Mouse (Mus musculus): ENCODE measurements around the gene AI481877. TPM values are rescaled to one million over a fixed set of nuclear protein-coding genes. Genes with fewer than 3 reads are reported as not detected.

Gene AI481877
- total and polyA plus RNA-seq, 3 experiments = not detected

- Histone ChIP-seq H3K27me3 (replicated peaks) (no peaks in the 10 kb centered on the region), H3K9me3 (replicated peaks; ENCODE audit: low read length) (no peaks in the 10 kb centered on the region), H3K4me1 (ENCODE audit: control insufficient read depth in 1 of 2, insufficient read depth in 2 of 2) (peaks cover 1 to 24% of the 10 kb centered on the region in 2 experiments; a peak in 3 of 4 replicates), H3K27ac (ENCODE audit: insufficient read depth, low read depth) (no peak overlapping the region), H3K79me2 (replicated peaks; ENCODE audit: control insufficient read depth, extremely low read depth, insufficient read depth, poor library complexity, severe bottlenecking) (peaks cover 6% of the 10 kb centered on the region), H3K4me2 (ENCODE audit: insufficient read depth, low read depth, poor library complexity, severe bottlenecking) (0 out of 2 replicates have a peak overlapping the region, but pooled peaks have one; percentile 6), H3K36me3 (replicated peaks in 1 of 2; ENCODE audit: control insufficient read depth in 1 of 2, insufficient read depth in 1 of 2, low read length in 1 of 2) (no peaks in the 10 kb centered on the region), H3K4me3 (replicated peaks in 1 of 3; ENCODE audit: low read depth in 2 of 3, low read length in 2 of 3, poor library complexity in 1 of 3) (no peak overlapping the region), H3K9ac (ENCODE audit: insufficient read depth, low read depth) (no peak overlapping the region)
- peak; percentile 73 for DNase-seq (ENCODE audit: extremely low read depth)
- in situ Hi-C loops (cut with MboI; ENCODE audit: low pct_ligation_motif_present, low pct_unique_long_range_greater_than_20kb, low sequenced_read_pairs) = loop anchor here (10.0 kb wide), 1 partner anchor 45 kb away; no protein-coding TSS in a partner anchor
- dilution Hi-C loops (cut with MboI; ENCODE audit: extremely low pct_ligation_motif_present, extremely low pct_unique_long_range_greater_than_20kb, low sequenced_read_pairs) = no loop called here
- TF ChIP-seq CHD1 (IDR thresholded peaks at IDR 0.05; ENCODE audit: low read depth, low read length) = no peak
- no peak for TF ChIP-seq MXI1 (IDR thresholded peaks at IDR 0.05; ENCODE audit: low read depth, low read length)
- TF ChIP-seq PAX5 (IDR thresholded peaks at IDR 0.05; ENCODE audit: low read length) = no peak
- no peak for TF ChIP-seq CHD2 (IDR thresholded peaks at IDR 0.05; ENCODE audit: low read length)
- TF ChIP-seq EP300 (IDR thresholded peaks at IDR 0.05; ENCODE audit: low read length) = no peak
- no peak for TF ChIP-seq HCFC1 (IDR thresholded peaks at IDR 0.05; ENCODE audit: low read depth, low read length)
- no peak for TF ChIP-seq ZNF384 (IDR thresholded peaks at IDR 0.05; ENCODE audit: low read depth, low read length)
- no peak for TF ChIP-seq RCOR1 (conservative IDR thresholded peaks at IDR 0.05; ENCODE audit: low read depth, low read length)
- TF ChIP-seq MAX (IDR thresholded peaks at IDR 0.05; ENCODE audit: low read length) = peak; percentile 28; the same call in 1 of the 2 replicates
- TF ChIP-seq ELF1 (IDR thresholded peaks at IDR 0.05; ENCODE audit: low read depth, low read length) = no peak
- no peak for TF ChIP-seq SIN3A (IDR thresholded peaks at IDR 0.05; ENCODE audit: low read length)
- no peak for TF ChIP-seq USF2 (conservative IDR thresholded peaks at IDR 0.05; ENCODE audit: low read depth, low read length)
- TF ChIP-seq SMC3 (IDR thresholded peaks at IDR 0.05; ENCODE audit: low read depth, low read length) = peak; percentile 82
- no peak for TF ChIP-seq ZKSCAN1 (IDR thresholded peaks at IDR 0.05; ENCODE audit: borderline replicate concordance, low read depth, low read length)
- TF ChIP-seq POLR2AphosphoS2 (IDR thresholded peaks at IDR 0.05; ENCODE audit: low read depth, low read length) = no peak
- TF ChIP-seq IRF4 (IDR thresholded peaks at IDR 0.05; ENCODE audit: low read depth, low read length) = no peak
- no peak for TF ChIP-seq ZMIZ1 (IDR thresholded peaks at IDR 0.05; ENCODE audit: low read depth, low read length)
- no peak for TF ChIP-seq TCF12 (IDR thresholded peaks at IDR 0.05; ENCODE audit: low read depth, low read length)
- no peak for TF ChIP-seq BHLHE40 (IDR thresholded peaks at IDR 0.05; ENCODE audit: low read depth, low read length)
- TF ChIP-seq RAD21 (IDR thresholded peaks at IDR 0.05; ENCODE audit: low read depth, low read length) = peak; percentile 70
- no peak for TF ChIP-seq E2F4 (IDR thresholded peaks at IDR 0.05; ENCODE audit: insufficient replicate concordance, low read depth, low read length)
- TF ChIP-seq MEF2A (IDR thresholded peaks at IDR 0.05; ENCODE audit: borderline replicate concordance, low read depth, low read length) = no peak
- no peak for TF ChIP-seq POLR2A (IDR thresholded peaks at IDR 0.05; ENCODE audit: low read depth, low read length)
- no peak for TF ChIP-seq TBP (conservative IDR thresholded peaks at IDR 0.05; ENCODE audit: low read depth, low read length)
- TF ChIP-seq ETS1 (conservative IDR thresholded peaks at IDR 0.05; ENCODE audit: low read depth, low read length) = no peak
- 0 out of 2 replicates have a peak, but pooled peaks have one; percentile 28 for TF ChIP-seq NELFE (IDR thresholded peaks at IDR 0.05; ENCODE audit: low read depth, low read length)
- no peak for TF ChIP-seq JUN (IDR thresholded peaks at IDR 0.05; ENCODE audit: insufficient read depth, low read depth, low read length)
- no peak for TF ChIP-seq KAT2A (IDR thresholded peaks at IDR 0.05; ENCODE audit: insufficient replicate concordance, low read length)
- no peak for TF ChIP-seq GABPA (IDR thresholded peaks at IDR 0.05; ENCODE audit: insufficient replicate concordance, low read depth, low read length)
- TF ChIP-seq MAZ (IDR thresholded peaks at IDR 0.05; ENCODE audit: low read depth, low read length) = no peak
- TF ChIP-seq CTCF (conservative IDR thresholded peaks at IDR 0.05 in 1 of 2, IDR thresholded peaks at IDR 0.05 in 1 of 2; ENCODE audit: low read depth in 2 of 2, low read length in 2 of 2) = peak; percentile 89
- TF ChIP-seq UBTF (IDR thresholded peaks at IDR 0.05; ENCODE audit: low read depth, low read length) = no peak
- TF ChIP-seq MAFK (IDR thresholded peaks at IDR 0.05; ENCODE audit: insufficient replicate concordance, low read length) = no peak
- TF ChIP-seq JUND (conservative IDR thresholded peaks at IDR 0.05; ENCODE audit: low read depth, low read length) = no peak
- no peak for TF ChIP-seq USF1 (IDR thresholded peaks at IDR 0.05; ENCODE audit: low read depth, low read length)
- TF ChIP-seq MYC (IDR thresholded peaks at IDR 0.05; ENCODE audit: low read depth, low read length) = 0 out of 2 replicates have a peak, but pooled peaks have one; percentile 59
These were observed 139.1 kb downstream of the AI481877 start for GRCm38 (mm10) chr4:58999686-59000085.

Measured in CH12.LX (cell line).